Mouse (Mus musculus) thymus, postnatal 14 days (tissue): ENCODE data around the gene BC028528.
"Not testable (repeated sequence)": the region's sequence is repeated elsewhere in the genome, so short reads cannot be mapped to it uniquely, and the experiment has no call there.

ENCODE experiments used
- DNase-seq: peaks from one replicate; pipeline ENCODE4 v3.0.0; 2021

Gene BC028528

GRCm38 (mm10) chr3:95891211-95892065, at the start of gene BC028528:
Gene BC028528 (minus strand): TSS chr3:95892005.
- DNase-seq = peak; percentile 29

- DNase-seq = peak; percentile 36
Observed at GRCm38 (mm10) chr3:95938835-95939234, 47.0 kb upstream of the BC028528 start.

- no peak for DNase-seq
Observed at GRCm38 (mm10) chr3:95938217-95938616, 46.4 kb upstream of the BC028528 start.

GRCm38 (mm10) chr3:95934448-95934847, 42.6 kb upstream of the BC028528 start:
- no peak for DNase-seq

- DNase-seq = no peak
Observed at GRCm38 (mm10) chr3:95933111-95933750, 41.4 kb upstream of the BC028528 start.

GRCm38 (mm10) chr3:95932566-95932965, 40.8 kb upstream of the BC028528 start:
- DNase-seq = no peak

GRCm38 (mm10) chr3:95932157-95932556, 40.4 kb upstream of the BC028528 start:
- DNase-seq = peak; percentile 25

- DNase-seq = no peak
Observed at GRCm38 (mm10) chr3:95931471-95931870, 39.7 kb upstream of the BC028528 start.

- peak; percentile 37 for DNase-seq
Observed at GRCm38 (mm10) chr3:95930471-95930789, 38.6 kb upstream of the BC028528 start.

- peak; percentile 66 for DNase-seq
Observed at GRCm38 (mm10) chr3:95929581-95930470, 38.0 kb upstream of the BC028528 start.

- peak; percentile 98 for DNase-seq
Observed at GRCm38 (mm10) chr3:95928658-95929503, 37.1 kb upstream of the BC028528 start, which contains the start of gene Anp32e. Gene Anp32e (plus strand): TSS chr3:95929246.

GRCm38 (mm10) chr3:95928261-95928657, 36.5 kb upstream of the BC028528 start:
- DNase-seq = peak; percentile 21

GRCm38 (mm10) chr3:95925087-95925486, 33.3 kb upstream of the BC028528 start:
- peak; percentile 38 for DNase-seq

- DNase-seq = peak; percentile 51
Observed at GRCm38 (mm10) chr3:95924185-95924584, 32.4 kb upstream of the BC028528 start.

GRCm38 (mm10) chr3:95923429-95923828, 31.6 kb upstream of the BC028528 start:
- DNase-seq = not testable (repeated sequence)

- not testable (repeated sequence) for DNase-seq
Observed at GRCm38 (mm10) chr3:95920532-95920931, 28.7 kb upstream of the BC028528 start.

GRCm38 (mm10) chr3:95916760-95917159, 25.0 kb upstream of the BC028528 start:
- DNase-seq = no peak

- DNase-seq = no peak
Observed at GRCm38 (mm10) chr3:95914706-95915105, 22.9 kb upstream of the BC028528 start.

- no peak for DNase-seq
Observed at GRCm38 (mm10) chr3:95907613-95908012, 15.8 kb upstream of the BC028528 start.

- DNase-seq = peak; percentile 89
Observed at GRCm38 (mm10) chr3:95906860-95907259, 15.1 kb upstream of the BC028528 start.

- DNase-seq = peak; percentile 68
Observed at GRCm38 (mm10) chr3:95905940-95906492, 14.2 kb upstream of the BC028528 start.
